17 mouse cellular contexts compared by ENCODE assay signal in the genomic region with DNA sequence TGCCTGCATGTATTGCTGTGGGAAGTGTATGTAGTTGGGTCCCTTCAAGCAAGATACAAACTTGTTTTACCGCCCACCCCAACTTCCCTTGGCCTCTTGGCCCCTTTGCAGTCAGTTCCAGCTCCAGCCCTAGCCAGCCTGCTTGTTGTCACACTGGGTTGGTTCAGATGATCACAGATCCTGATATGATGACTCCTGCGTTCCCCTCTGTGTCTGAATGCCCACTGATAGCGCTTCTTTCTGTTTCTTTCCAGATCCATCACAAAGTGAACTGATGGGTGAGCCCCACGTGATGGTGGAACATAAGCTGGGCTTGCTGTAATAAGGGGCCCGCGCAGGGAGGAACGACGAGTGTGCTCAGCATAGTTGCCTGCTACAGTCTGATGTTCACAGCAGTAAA.
"Had no signal": no experiment of that assay in that cellular context is flagged by ENCODE, and none has a peak within 500 bp of the region (broad histone marks: within the 10 kb centered on the region; RNA-seq: fewer than 3 reads in every experiment).

No protein-coding gene starts in this region.

- H3K4me3 ChIP-seq: kidney, embryonic 15.5 days; limb, embryonic 12.5 days; limb, embryonic 15.5 days had no signal

- H3K27me3 ChIP-seq: kidney, embryonic 15.5 days; limb, embryonic 12.5 days; limb, embryonic 15.5 days had no signal

- H3K9me3 ChIP-seq: kidney, embryonic 15.5 days; limb, embryonic 12.5 days; limb, embryonic 15.5 days had no signal

- H3K27ac ChIP-seq: kidney, embryonic 15.5 days; limb, embryonic 12.5 days; limb, embryonic 15.5 days; stomach, postnatal 0 days had no signal

- H3K4me2 ChIP-seq: kidney, embryonic 15.5 days; limb, embryonic 12.5 days; limb, embryonic 15.5 days; midbrain, embryonic 11.5 days had no signal

- H3K9ac ChIP-seq: kidney, embryonic 15.5 days; limb, embryonic 12.5 days; limb, embryonic 15.5 days had no signal

- H3K4me1 ChIP-seq: kidney, embryonic 15.5 days; limb, embryonic 12.5 days; limb, embryonic 15.5 days had no signal

- DNase-seq: kidney, adult 11 months; kidney, adult 8-10 months; kidney, postnatal 10 days; kidney, postnatal 4 days; left cerebral cortex, postnatal 4 days; lung, adult 2 months; lung, postnatal 14 days; lung, postnatal 4 days; midbrain, embryonic 14.5 days; thymus, adult 2 months; thymus, postnatal 14 days; thymus, postnatal 4 days had no signal
